Mouse (Mus musculus) bone marrow, adult 2 months (tissue): ENCODE measurements around the gene Cx3cl1.

ENCODE experiments used
- CTCF ChIP-seq: fragments of 200-500 bp; IDR thresholded peaks from 2 replicates; pipeline ENCODE4 v1.5.1; 2011; ENCODE audit warnings: low read length, control low read depth; ENCODE audit not compliant: control insufficient read depth, insufficient read depth
- POLR2A ChIP-seq: fragments of 200-500 bp; IDR thresholded peaks from 2 replicates; pipeline ENCODE4 v1.6.1; 2011; ENCODE audit warnings: low read depth, mild to moderate bottlenecking, control low read depth, low read length, borderline replicate concordance; ENCODE audit not compliant: control insufficient read depth

- TF ChIP-seq POLR2A, result no peak
- no peak for TF ChIP-seq CTCF
These were observed 9.5 kb downstream of the Cx3cl1 start for GRCm38 (mm10) chr8:94781155-94781837.
